Mouse (Mus musculus): ENCODE measurements around the gene Prkce. TPM values are rescaled to one million over a fixed set of nuclear protein-coding genes. Genes with fewer than 3 reads are reported as not detected.

Gene Prkce
- 10.8 and 21.8 TPM in 2 replicates for polyA plus RNA-seq (2012; rRNA removed)

DNA sequence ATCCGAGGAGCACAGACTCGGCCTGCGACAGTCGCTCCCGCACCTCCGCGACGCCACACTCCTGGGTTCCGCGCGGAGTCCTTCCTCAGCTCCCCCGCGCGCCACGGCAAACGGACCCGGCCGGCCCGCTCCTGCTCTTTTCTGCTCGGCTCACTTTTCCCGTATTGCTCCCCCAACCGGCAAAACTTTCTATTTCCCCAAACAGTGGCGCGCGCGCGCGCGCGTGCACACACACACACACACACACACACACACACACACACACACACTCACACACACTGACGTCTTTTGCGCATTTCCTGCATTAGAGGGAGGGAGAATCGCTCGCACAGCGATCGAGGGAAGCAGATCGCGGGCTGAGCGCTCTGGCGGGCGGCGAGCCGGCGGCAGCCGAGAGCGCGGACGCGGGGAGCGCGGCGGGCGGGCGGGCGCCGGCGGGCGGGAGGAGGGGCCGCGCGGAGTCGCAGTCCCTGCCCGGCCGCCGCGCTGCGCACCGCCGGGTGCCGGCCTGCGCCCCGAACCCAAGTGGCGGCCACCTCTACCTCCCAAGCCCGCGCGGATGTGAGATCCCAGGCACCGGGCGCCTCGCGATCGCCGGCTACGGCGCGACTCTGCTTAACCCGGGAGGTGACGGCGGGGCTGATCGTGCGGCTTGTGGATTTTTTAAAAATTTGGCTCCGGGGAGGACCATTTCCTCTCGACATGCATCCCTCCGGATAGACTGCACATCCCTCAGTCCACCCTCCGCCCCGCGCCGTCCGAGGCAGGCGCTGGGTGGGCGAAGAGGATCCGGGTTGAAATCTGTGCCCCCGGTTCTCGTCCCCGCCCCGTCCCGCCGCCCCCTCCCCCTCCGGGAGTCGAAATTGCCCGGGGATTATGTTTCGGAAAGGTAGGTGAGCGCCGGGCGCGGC, at the start of gene Prkce:
Gene Prkce, plus strand, starts transcription at position 466 of the 911 bp plus-strand sequence.
- TF ChIP-seq CTCF (IDR thresholded peaks at IDR 0.05; ENCODE audit: borderline replicate concordance, extremely low read depth, insufficient read depth, insufficient read length): peak; percentile 37; the same call in 1 of the 2 replicates
- peak; percentile 38; the same call in 1 of the 2 replicates for TF ChIP-seq POLR2A (IDR thresholded peaks at IDR 0.05; ENCODE audit: borderline replicate concordance, extremely low read depth, insufficient read depth, insufficient read length, poor library complexity, severe bottlenecking)
- peak; percentile 95 for DNase-seq (ENCODE audit: low read depth)

DNA sequence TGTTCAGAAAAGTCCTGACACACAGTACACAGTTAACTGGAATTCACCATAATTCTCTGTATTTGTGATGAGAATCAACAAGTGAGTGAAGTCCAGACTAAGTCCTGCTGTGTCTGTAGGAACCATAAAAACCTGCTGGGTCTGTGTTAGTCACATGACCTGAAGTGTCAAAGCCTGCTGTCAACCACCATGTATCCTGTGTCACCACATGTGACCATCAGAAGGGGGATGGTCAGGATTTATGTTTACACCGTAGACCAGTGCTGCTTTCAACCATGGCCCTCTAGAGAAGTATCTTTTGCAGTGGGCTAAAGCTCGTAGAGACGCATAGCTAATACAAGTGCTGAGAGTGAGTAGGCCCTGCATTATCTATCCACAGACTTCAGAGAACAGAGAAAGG, 44.4 kb upstream of the Prkce start:
- TF ChIP-seq POLR2A (IDR thresholded peaks at IDR 0.05; ENCODE audit: borderline replicate concordance, extremely low read depth, insufficient read depth, insufficient read length, poor library complexity, severe bottlenecking) (no peak), CTCF (IDR thresholded peaks at IDR 0.05; ENCODE audit: borderline replicate concordance, extremely low read depth, insufficient read depth, insufficient read length) (no peak)
- DNase-seq (ENCODE audit: low read depth): no peak

DNA sequence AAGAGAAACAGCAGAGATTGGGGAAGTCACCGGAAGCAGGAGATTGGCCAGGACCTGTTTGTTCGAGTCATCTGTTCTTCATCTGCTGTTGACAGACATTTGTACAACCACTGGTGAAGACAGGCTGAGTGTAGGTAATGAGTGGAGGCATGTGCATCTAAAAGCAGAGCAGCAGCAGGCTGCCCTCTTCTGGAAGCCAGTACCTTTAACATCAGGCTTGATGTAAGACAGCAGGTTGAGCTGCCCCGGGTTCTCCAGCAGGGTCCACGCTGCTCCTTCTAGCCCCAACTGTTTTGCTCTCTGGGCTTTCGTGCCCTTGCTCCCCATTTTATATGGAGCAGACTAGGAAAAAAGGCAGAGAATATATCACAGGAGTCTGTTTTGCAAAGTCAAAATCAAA, 41.7 kb upstream of the Prkce start:
- TF ChIP-seq CTCF (IDR thresholded peaks at IDR 0.05; ENCODE audit: borderline replicate concordance, extremely low read depth, insufficient read depth, insufficient read length): peak; percentile 18; the same call in 1 of the 2 replicates
- TF ChIP-seq POLR2A (IDR thresholded peaks at IDR 0.05; ENCODE audit: borderline replicate concordance, extremely low read depth, insufficient read depth, insufficient read length, poor library complexity, severe bottlenecking): no peak
- DNase-seq (ENCODE audit: low read depth): peak; percentile 7

DNA sequence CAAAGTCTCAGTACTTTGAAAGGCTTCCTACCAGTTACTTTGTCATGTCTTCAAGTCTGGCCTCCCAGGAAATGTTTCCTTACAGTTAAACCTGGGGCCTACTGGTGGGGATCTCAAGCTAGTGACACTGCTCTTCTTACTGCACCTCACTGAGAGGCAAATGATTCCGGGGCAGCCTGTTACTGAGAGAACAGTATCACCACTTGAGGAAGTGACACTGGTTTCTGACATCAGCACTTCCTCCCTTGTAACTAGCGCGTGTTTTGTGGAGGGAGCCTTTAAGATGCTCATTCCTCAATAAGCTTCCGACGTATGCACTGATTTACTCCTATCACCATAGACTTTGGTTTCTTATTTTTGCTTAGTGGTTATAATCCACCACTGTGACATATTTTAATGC, 39.4 kb upstream of the Prkce start:
- no peak for DNase-seq (ENCODE audit: low read depth)
- no peak for TF ChIP-seq POLR2A (IDR thresholded peaks at IDR 0.05; ENCODE audit: borderline replicate concordance, extremely low read depth, insufficient read depth, insufficient read length, poor library complexity, severe bottlenecking)
- no peak for TF ChIP-seq CTCF (IDR thresholded peaks at IDR 0.05; ENCODE audit: borderline replicate concordance, extremely low read depth, insufficient read depth, insufficient read length)

DNA sequence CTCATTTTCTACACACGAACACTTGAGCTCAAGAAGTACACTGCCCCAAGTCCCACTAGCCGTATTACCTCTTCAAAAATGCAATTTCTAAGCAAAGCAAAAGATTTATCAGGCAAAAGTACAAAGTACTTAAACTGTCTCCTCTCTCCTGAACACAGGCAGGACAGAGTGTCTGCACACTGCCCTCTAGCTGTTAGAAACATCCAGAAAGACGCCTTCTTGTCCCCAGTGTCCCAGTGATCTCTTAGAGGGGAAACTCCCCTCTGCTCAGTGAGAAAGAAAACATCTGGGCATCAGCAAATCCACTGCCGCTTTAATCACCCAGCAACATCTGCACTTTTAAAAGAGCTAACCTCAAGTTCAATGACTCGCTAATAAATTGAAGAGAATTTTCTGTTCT, 35.1 kb upstream of the Prkce start:
- no peak for TF ChIP-seq POLR2A (IDR thresholded peaks at IDR 0.05; ENCODE audit: borderline replicate concordance, extremely low read depth, insufficient read depth, insufficient read length, poor library complexity, severe bottlenecking)
- TF ChIP-seq CTCF (IDR thresholded peaks at IDR 0.05; ENCODE audit: borderline replicate concordance, extremely low read depth, insufficient read depth, insufficient read length): peak; percentile 26; the same call in 1 of the 2 replicates
- DNase-seq (ENCODE audit: low read depth): peak; percentile 17

DNA sequence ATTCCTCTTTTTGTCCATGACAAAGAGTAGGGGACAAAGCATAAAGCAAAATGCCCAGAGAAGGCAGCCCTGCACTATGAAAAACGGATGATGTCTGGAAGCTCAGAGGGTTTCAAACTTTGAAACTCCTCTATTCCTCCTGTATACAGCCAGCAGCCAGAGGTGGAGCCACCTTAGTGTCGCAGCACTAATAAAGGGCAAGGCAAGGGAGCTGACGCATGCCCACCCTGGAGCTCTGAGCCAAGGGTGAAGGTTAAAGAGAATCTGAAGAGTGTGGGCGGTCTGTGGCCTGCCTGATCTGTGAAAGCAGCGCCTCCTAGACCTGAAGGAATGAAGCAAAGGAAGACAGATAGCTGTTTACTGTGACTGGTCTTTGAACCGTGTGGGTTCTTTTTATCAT, 33.1 kb upstream of the Prkce start:
- no peak for DNase-seq (ENCODE audit: low read depth)
- TF ChIP-seq CTCF (IDR thresholded peaks at IDR 0.05; ENCODE audit: borderline replicate concordance, extremely low read depth, insufficient read depth, insufficient read length) (no peak), POLR2A (IDR thresholded peaks at IDR 0.05; ENCODE audit: borderline replicate concordance, extremely low read depth, insufficient read depth, insufficient read length, poor library complexity, severe bottlenecking) (no peak)

DNA sequence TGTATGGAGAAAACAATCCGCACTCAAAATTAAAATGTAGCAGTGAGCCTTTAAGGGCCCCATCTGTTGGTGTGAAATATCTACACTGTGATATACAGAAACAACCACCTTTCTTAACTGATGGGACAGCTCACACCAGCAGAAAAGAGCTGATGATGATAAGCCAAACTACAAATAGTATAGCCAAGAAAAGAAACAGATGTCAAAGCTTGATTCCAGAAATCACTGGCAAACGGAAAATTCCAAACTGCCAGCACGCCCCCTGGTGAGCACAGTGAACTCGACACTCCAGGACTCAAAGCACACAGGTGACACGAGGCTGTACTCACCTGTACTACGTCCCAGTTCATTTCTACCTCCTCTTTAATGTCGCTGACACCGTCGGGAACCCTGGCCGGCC, 31.8 kb upstream of the Prkce start:
- no peak for DNase-seq (ENCODE audit: low read depth)
- TF ChIP-seq POLR2A (IDR thresholded peaks at IDR 0.05; ENCODE audit: borderline replicate concordance, extremely low read depth, insufficient read depth, insufficient read length, poor library complexity, severe bottlenecking) (no peak), CTCF (IDR thresholded peaks at IDR 0.05; ENCODE audit: borderline replicate concordance, extremely low read depth, insufficient read depth, insufficient read length) (peak; percentile 11; the same call in 1 of the 2 replicates)

DNA sequence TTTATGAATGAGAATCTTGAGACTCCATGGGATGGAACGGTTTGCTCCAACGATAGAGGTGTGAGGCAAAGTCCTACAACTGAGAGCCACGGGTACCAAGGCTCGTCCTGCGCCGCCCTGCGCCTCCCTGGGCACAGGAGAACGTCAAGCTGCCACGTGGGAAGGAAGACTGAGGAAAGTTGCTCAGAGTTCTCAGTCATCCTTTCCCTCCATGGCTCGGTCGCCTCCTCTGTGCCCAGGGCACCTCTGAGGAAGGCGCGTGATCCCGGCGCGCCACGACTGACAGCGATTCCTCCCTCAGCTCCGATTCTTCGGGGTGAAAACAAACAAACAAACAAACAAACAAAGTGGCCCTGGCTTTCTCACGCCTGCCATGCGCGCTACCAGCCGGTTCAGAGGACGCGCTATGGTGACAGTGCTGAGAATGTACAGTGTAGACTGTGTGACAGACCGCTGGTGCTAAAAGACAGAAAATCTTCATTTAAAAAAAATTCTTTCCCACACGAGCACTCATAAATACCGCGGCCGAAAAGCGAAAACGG, 23.0 kb upstream of the Prkce start:
- DNase-seq (ENCODE audit: low read depth): no peak

DNA sequence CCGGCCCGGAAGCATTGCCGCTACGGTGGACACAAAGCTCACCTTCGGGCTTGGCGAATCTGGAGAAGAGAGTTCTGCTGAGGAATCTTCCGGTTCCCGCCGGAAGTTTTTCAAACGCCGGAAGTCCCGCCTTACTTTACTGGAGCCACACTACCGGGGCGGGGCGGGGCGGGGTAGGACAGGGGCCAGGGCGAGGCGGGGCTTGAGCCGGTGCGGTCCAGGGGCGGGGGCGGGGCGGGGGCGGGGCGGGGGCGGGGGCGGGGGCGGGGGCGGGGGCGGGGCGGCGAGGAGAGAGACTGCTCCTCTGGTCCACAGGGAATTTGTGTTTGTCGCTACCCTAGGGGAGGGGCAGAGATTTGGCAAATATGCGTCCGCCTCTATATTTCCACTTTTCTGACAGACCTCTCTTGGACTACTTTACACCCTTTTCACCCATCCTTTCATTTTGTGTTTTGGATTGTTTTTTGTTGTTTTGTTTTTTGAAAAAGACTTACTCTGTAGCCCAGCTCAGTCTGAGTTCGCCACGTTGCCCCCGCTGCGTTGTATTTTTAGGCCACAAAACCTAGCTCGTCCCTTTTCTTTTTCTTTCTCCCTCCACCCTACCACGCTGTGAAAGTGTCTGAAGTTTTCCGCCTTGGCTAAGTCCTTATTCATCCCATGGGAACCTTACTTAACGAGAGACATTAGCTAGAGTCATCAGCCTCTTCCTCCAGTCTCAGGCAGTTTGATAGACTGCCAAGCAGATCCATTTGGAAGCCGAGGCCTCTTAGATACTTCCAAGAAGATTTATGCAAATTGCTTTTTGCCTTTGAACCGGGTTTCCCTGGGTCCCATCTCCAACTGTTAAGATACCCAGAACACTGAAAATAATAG, 22.3 kb upstream of the Prkce start, which contains the start of gene Srbd1:
Gene Srbd1, minus strand, starts transcription at position 97 of the 873 bp plus-strand sequence.
- peak; percentile 97 for DNase-seq (ENCODE audit: low read depth)
- peak; percentile 13; the same call in 1 of the 2 replicates for TF ChIP-seq POLR2A (IDR thresholded peaks at IDR 0.05; ENCODE audit: borderline replicate concordance, extremely low read depth, insufficient read depth, insufficient read length, poor library complexity, severe bottlenecking)
- no peak for TF ChIP-seq CTCF (IDR thresholded peaks at IDR 0.05; ENCODE audit: borderline replicate concordance, extremely low read depth, insufficient read depth, insufficient read length)

More for the DNA sequence above, 23.0 kb upstream of the Prkce start:
- TF ChIP-seq POLR2A (IDR thresholded peaks at IDR 0.05; ENCODE audit: borderline replicate concordance, extremely low read depth, insufficient read depth, insufficient read length, poor library complexity, severe bottlenecking) (no peak), CTCF (IDR thresholded peaks at IDR 0.05; ENCODE audit: borderline replicate concordance, extremely low read depth, insufficient read depth, insufficient read length) (no peak)

DNA sequence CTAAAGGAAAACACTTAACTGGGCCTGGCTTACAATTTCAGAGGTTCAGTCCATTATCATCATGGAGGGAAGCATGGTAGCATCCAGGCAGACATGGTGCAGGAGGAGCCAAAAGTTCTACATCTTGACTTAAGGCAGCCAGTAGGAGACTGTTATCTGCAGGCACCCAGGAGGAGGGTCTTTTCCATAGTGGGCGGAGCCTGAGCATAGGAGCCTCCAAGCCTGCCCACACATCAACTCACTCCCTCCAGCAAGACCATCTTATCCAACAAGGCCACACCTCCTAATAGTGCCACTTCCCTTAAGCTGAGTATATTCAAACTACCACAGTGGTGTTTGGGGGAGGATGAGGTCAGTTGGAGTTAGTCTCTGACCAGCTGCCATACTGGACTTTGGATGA, 17.9 kb upstream of the Prkce start:
- no peak for DNase-seq (ENCODE audit: low read depth)
- TF ChIP-seq POLR2A (IDR thresholded peaks at IDR 0.05; ENCODE audit: borderline replicate concordance, extremely low read depth, insufficient read depth, insufficient read length, poor library complexity, severe bottlenecking) (no peak), CTCF (IDR thresholded peaks at IDR 0.05; ENCODE audit: borderline replicate concordance, extremely low read depth, insufficient read depth, insufficient read length) (no peak)

Measured in brain, embryonic 14.5 days (tissue).